Mouse (Mus musculus) spleen, embryonic (tissue): ENCODE measurements at regions not wholly inside any gene's neighbourhood (a gene's known extent, or its start where the extent isn't known, plus 50 kb on each side); places are given as distances from the start of the nearest gene placed in this dataset.

Experiments used
- CTCF ChIA-PET: fragments of 350-600 bp; sonication (Branson Sonifier 250); formaldehyde crosslinking; loops from one replicate; lab custom pipeline; 2022; lab: Charles Lee

DNA sequence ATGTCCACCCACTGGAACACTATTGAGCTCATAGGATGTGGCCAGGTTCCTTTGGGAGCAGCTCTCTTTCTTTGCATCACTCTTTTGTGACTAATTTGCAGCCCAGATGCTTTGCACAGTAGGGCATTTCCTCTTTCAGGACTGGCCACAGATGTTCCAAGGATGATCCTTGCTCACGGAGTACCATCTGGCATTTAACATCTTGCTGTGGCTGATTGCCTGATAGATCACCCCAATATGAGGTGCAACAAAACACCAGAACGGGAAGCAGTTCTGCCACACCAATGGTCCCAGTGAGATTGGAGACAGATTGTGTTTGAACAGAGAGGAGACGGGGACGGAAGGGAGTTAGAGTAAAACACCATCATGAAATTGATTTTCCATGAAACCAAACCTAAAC lies 423.0 kb downstream of the Rwdd3 start:
- CTCF ChIA-PET, result no interaction called here

GRCm38 (mm10) chr3:120747678-120748077 lies 423.8 kb downstream of the Rwdd3 start:
- CTCF ChIA-PET, result no interaction called here

DNA sequence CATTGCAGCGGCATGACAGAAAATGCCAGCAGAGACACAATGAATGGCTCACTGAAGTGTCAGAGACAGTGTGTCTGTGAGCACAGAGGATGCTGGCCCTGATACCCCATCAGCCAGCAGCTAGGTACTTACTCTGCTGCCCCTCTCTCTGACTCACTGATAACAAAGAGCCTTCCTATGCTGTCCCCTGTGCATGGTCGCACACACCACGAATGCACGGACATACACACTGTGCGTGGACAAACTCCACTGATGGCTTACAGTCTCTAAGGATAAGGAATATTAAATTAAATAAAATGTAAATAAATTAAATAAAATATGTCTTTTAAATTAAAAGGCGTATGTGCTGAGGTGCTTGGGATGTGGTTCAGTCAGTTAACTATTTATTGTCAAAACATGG lies 438.2 kb downstream of the Rwdd3 start:
- CTCF ChIA-PET, result no interaction called here

DNA sequence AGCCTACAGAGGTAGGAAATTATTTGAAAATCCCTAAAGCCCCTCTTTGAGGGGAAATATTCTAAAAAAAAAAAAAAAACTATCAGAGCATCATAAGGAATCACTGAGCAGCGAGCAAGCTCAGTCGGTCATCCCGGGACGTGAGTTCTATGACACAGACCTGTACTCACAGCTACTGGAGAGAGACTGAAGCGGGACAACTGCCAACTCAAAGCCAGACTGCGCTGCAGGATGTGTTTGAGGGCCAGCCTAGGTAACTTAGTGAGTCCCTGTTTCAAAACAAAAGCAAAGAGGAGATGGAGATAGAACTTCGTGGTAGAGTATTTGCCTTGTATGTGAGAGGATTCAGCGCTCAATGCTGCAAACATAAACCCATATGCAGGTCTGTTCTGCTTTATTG lies 439.1 kb downstream of the Rwdd3 start:
- CTCF ChIA-PET, result no interaction called here

GRCm38 (mm10) chr3:120731287-120731686 lies 440.2 kb downstream of the Rwdd3 start:
- CTCF ChIA-PET, result no interaction called here

DNA sequence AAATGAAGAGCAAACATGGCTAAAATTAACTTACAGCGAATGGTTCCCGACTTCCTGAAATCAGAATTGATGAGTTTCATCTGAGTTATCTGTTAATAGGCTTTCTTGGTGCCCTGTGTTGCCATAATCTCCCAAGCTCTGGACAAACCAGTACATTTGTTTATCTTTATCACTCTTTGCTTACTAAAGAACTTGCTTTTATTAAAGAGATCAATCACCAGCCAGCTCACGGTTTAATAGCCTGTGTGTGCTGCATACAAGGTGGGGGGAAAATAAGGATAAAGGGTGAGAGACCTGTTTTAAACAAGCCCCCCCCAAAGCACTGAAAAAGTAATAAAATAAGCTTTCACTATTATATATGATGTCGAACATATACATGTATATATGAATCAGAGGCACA lies 441.3 kb downstream of the Rwdd3 start:
- CTCF ChIA-PET, result no interaction called here

DNA sequence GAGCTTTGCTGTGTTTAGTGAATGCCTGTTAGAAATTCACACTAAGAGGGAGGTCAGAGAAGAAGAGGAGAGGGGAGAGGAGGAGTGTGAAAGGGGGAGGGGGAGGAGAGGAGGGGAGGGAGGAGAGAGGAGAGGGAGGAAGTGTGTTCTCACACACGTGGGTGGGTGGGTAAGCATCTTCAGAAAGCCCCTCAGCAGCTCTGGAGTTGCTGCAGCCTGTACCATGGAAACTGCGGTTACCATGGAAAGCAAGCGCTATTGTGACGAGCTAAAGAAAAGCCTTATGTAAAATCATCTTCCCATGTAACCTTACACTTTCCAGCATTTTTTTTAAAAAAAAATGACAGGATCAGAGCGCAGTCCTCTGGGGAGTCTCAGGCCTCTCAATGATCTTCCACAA lies 441.8 kb downstream of the Rwdd3 start:
- CTCF ChIA-PET, result no interaction called here

DNA sequence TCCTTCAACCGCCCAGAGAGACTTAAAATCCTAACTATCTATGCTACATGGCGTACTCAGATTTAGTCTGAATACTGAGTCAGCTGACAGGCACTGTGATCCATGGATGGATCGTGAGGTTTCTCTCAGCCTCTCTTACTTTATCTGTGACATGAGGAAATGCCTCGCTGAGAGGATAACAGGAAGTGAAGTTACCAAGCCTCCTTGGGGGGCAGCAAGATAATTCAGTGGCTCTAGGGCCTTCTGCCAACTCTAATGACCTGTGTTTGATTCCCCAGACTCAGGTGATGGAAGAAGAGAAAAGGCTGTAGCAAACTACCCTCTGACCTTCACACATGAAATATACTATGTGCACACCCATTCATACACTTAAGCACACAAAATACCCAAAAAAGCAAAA lies 486.3 kb downstream of the Rwdd3 start:
- CTCF ChIA-PET, result no interaction called here

GRCm38 (mm10) chr3:120675906-120676305 lies 495.6 kb downstream of the Rwdd3 start:
- CTCF ChIA-PET, result no interaction called here

- CTCF ChIA-PET, result no interaction called here
Observed at GRCm38 (mm10) chr3:120668654-120669053, 502.8 kb downstream of the Rwdd3 start.

DNA sequence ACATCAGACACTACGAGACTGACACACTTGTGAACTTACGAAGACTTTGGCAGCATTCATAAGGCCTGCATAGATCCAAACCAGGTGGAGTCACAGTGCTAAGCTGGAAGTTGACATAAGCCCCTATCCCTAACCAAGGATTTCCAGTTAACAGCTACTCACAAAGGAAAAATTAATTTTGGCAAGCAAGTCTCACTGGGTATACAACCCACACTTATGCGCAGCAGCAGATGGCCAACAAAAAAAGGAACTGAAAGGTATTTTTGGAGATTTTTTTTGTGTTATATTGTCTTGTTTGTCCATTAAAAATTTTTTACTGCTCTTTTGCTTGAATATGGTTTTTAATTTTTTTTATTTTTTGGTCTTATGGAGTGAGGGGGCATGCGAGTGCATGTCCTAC lies 509.0 kb downstream of the Rwdd3 start:
- CTCF ChIA-PET, result no interaction called here

DNA sequence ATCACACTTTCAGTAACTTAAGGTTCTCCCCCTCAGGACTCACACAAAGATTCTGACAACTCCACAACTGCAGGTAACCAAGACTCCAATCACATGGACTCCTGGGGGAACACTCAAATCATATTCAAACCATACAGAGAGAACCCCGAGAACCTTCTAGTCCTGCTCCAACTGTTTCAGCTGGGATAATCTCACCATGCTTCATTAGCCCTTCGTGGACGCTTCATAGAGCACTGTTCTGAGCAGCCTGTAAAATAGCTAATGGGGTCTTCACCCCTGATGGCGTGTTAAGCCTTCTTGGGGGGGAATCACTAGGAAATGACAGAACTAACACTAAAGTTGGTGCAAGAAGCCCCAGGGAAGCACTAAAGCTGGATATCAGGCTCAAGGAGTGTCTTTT lies 510.7 kb downstream of the Rwdd3 start:
- CTCF ChIA-PET, result no interaction called here

GRCm38 (mm10) chr3:120649047-120649868 lies 522.2 kb downstream of the Rwdd3 start:
- CTCF ChIA-PET, result no interaction called here

DNA sequence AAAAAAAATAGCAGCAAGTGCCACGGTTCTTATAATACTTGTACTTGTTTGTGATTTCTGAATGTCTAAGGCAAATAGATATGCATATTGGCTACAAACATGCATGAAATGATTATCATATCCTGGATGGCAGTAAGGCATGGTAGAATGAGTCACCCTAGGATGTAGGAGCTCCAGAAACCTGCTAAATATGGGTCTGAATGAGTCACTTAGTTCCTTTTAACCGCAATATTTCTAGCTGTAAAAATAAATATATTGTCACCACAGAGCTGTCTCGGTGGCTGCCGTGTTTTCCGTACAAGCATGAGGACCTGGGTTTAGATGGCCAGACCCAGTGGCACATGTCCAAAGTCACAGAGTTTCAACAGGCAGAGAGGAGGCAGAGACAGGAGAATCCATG lies 523.1 kb downstream of the Rwdd3 start:
- CTCF ChIA-PET, result no interaction called here

DNA sequence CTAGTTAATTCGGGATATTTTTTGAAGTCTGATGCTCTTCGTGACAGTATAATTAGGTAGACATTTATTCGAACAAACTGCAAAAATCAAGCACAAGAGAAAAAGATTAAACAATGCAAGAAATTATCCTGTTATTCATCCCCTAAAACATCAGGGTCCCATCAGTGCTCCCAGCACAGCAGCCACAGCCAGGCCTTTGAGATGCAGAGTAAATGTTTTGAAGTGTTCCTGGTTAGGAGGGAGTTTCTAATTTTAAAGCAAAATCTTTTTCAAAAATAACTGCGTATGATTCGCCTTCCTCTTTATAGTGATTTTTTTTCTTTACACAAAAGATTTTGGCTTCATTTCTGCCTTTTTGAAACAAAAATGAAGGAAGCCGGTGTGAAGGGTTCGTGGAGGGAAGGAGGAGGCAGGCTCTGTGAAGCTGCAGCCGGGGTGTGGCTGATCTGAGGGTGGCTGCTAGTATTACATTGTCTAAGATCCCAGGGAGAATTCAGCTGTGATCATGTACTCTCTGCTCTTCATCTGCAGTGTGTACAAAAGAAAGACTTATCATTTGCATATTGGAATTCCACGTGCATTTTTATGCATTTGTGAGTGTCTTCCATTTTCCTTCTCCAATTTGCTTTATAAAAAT lies 534.7 kb downstream of the Rwdd3 start:
- CTCF ChIA-PET, result no interaction called here

DNA sequence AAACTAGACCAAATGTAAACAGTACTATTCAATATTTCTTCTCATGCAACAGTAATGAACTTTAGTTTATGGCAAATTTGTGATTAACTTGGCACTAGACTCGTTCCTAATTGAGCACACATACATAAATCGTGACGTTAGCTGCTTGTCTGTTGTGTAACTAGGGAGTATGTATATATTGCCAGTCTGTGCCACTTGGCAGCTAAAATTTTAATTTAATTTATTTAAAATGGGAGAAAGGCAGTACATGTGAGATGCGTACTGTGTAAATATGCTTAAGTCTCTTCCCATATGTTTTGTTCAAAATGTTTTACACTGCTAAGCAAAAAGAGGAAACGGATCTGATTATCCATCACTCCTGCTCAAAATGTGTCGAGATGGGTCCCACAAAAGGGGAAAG lies 553.1 kb downstream of the Rwdd3 start:
- CTCF ChIA-PET, result no interaction called here

- CTCF ChIA-PET, result no interaction called here
Observed at GRCm38 (mm10) chr3:120594226-120594625, 577.3 kb downstream of the Rwdd3 start.

DNA sequence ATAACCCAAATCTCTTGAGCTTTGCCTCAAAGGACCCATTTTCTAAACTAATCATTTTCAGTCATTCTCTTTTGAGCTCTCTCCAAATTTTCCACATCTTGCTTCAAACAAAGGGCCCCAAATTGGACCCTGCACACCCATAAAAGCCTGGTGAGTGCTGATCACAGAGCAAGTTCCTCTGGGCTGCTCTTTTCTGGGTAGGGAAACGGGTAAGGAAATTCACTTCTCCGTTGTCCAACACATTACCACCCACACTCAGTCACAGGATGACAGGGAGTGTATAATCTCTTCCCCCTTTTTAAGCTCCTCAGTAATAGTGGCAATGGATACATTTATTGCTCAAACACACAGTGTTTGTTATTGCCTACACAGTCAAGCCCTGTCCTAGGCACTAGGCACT lies 580.3 kb downstream of the Rwdd3 start:
- CTCF ChIA-PET, result no interaction called here

DNA sequence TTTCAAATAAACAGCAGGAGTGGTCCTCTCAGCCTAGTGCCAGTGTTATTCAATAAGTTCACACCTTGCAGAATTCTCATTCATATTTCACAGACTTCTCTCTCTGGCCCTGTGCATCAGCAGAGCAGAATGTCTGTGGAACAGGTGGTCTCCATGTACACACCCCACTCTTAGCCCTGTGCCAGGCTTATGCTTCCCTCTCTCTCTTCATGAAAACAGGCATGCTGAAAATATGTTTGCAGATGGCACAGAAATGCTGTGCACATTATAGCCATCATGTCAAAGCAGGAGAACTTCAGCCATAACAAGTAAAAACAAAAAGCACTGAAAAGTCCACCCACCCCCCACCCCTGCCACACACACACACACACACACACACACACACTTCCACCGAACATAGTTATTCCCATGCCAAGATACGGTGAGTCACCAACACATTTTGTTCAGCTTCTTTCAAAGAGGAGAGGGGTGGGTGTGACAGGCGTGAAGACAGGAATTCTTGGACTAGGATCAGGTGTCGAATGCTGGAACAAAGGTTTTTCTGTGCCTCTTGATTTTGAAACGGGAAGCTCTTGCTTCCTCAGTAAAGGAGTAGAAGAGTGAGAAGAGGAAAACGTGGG lies 600.6 kb downstream of the Rwdd3 start:
- CTCF ChIA-PET, result no interaction called here

GRCm38 (mm10) chr3:120541556-120542476 lies 629.7 kb downstream of the Rwdd3 start:
- CTCF ChIA-PET, result no interaction called here

DNA sequence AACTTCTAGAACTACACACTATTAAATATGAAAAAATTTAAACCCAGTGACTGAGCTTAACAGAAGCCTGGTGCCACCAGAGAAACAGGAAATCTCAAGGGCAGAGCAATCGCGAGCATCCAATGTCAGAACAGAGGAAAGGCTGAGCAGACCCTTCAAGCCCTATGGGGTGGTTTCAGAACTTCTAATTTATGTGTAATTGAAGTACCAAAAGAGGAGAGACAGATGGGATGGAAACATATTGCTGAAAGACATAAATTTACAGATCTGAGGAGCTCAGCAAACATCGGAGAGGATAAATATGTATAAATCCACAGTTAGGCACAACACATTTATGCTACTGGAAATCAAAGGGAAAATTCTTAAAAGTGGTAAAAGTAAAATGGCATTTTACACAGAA lies 637.6 kb downstream of the Rwdd3 start:
- CTCF ChIA-PET, result interaction anchor here (0.6 kb wide), 1 partner anchor 342 kb away, joined by 3 read pairs; no protein-coding TSS in a partner anchor
